Mouse (Mus musculus): ENCODE data around the gene Asah2. TPM values are rescaled to one million over a fixed set of nuclear protein-coding genes. Genes with fewer than 3 reads are reported as not detected.
"Not testable (repeated sequence)": the region's sequence is repeated elsewhere in the genome, so short reads cannot be mapped to it uniquely, and the experiment has no call there.

Asah2 gene
- polyA plus RNA-seq, 1 experiment from 2014 or later: 0.47 TPM

- Histone ChIP-seq H3K4me1 (replicated peaks) (peaks cover 7% of the 10 kb centered on the region; the same call in 1 of the 2 replicates), H3K9me3 (replicated peaks) (no peaks in the 10 kb centered on the region), H3K4me3 (replicated peaks) (no peak overlapping the region), H3K27ac (replicated peaks) (no peak overlapping the region), H3K9ac (no peak overlapping the region), H3K27me3 (no peaks in the 10 kb centered on the region), H3K4me2 (no peak overlapping the region), H3K36me3 (replicated peaks) (no peaks in the 10 kb centered on the region)
- 46% methylated on average over 18 of the region's 18 CpGs for WGBS (ENCODE audit: insufficient replicate concordance)
- ATAC-seq (ENCODE audit: insufficient read depth): no peak
These were observed 5.6 kb downstream of the Asah2 start for GRCm38 (mm10) chr19:32102294-32102975.

- WGBS (ENCODE audit: insufficient replicate concordance): 66% methylated on average over 3 of the region's 3 CpGs
- H3K27ac ChIP-seq (replicated peaks): no peak overlapping the region
- H3K27me3 ChIP-seq: no peaks in the 10 kb centered on the region
- H3K4me2 ChIP-seq: no peak overlapping the region
- no peaks in the 10 kb centered on the region for H3K4me1 ChIP-seq (replicated peaks)
- no peaks in the 10 kb centered on the region for H3K9me3 ChIP-seq (replicated peaks)
- no peak overlapping the region for H3K4me3 ChIP-seq (replicated peaks)
- H3K9ac ChIP-seq: no peak overlapping the region
- ATAC-seq (ENCODE audit: insufficient read depth): no peak
- H3K36me3 ChIP-seq (replicated peaks): no peaks in the 10 kb centered on the region
These were observed 9.4 kb downstream of the Asah2 start for GRCm38 (mm10) chr19:32098582-32098981.

GRCm38 (mm10) chr19:32092358-32092757, 15.7 kb downstream of the Asah2 start:
- Histone ChIP-seq H3K9me3 (replicated peaks) (no peaks in the 10 kb centered on the region), H3K27me3 (no peaks in the 10 kb centered on the region), H3K4me3 (replicated peaks) (no peak overlapping the region), H3K27ac (replicated peaks) (no peak overlapping the region), H3K4me2 (no peak overlapping the region), H3K36me3 (replicated peaks) (no peaks in the 10 kb centered on the region), H3K4me1 (replicated peaks) (no peaks in the 10 kb centered on the region), H3K9ac (no peak overlapping the region)
- no peak for ATAC-seq (ENCODE audit: insufficient read depth)
- WGBS (ENCODE audit: insufficient replicate concordance): 53% methylated on average over 4 of the region's 4 CpGs

- no peak overlapping the region for H3K4me3 ChIP-seq (replicated peaks)
- WGBS (ENCODE audit: insufficient replicate concordance): 52% methylated on average over 4 of the region's 4 CpGs
These were observed 17.2 kb downstream of the Asah2 start for GRCm38 (mm10) chr19:32090804-32091203.

GRCm38 (mm10) chr19:32088570-32088969, 19.4 kb downstream of the Asah2 start:
- H3K36me3 ChIP-seq (replicated peaks): no peaks in the 10 kb centered on the region
- WGBS (ENCODE audit: insufficient replicate concordance): 67% methylated on average over 1 of the region's 1 CpGs
- ATAC-seq (ENCODE audit: insufficient read depth): no peak

More at GRCm38 (mm10) chr19:32090804-32091203, 17.2 kb downstream of the Asah2 start:
- ATAC-seq (ENCODE audit: insufficient read depth): no peak
- Histone ChIP-seq H3K27ac (replicated peaks) (no peak overlapping the region), H3K4me1 (replicated peaks) (no peaks in the 10 kb centered on the region), H3K9ac (no peak overlapping the region), H3K27me3 (no peaks in the 10 kb centered on the region), H3K36me3 (replicated peaks) (no peaks in the 10 kb centered on the region), H3K9me3 (replicated peaks) (no peaks in the 10 kb centered on the region), H3K4me2 (no peak overlapping the region)

GRCm38 (mm10) chr19:32087736-32088470, 20.1 kb downstream of the Asah2 start:
- no peaks in the 10 kb centered on the region for H3K4me1 ChIP-seq (replicated peaks)

More at GRCm38 (mm10) chr19:32088570-32088969, 19.4 kb downstream of the Asah2 start:
- no peaks in the 10 kb centered on the region for H3K4me1 ChIP-seq (replicated peaks)
- H3K27ac ChIP-seq (replicated peaks): no peak overlapping the region
- H3K9ac ChIP-seq: no peak overlapping the region
- no peaks in the 10 kb centered on the region for H3K27me3 ChIP-seq
- no peaks in the 10 kb centered on the region for H3K9me3 ChIP-seq (replicated peaks)
- no peak overlapping the region for H3K4me2 ChIP-seq
- H3K4me3 ChIP-seq (replicated peaks): no peak overlapping the region

GRCm38 (mm10) chr19:32084813-32085212, 23.2 kb downstream of the Asah2 start:
- not testable (repeated sequence) for ATAC-seq (ENCODE audit: insufficient read depth); H3K36me3 ChIP-seq (replicated peaks); H3K4me1 ChIP-seq (replicated peaks); H3K27me3 ChIP-seq; H3K27ac ChIP-seq (replicated peaks); H3K9ac ChIP-seq; H3K9me3 ChIP-seq (replicated peaks); H3K4me2 ChIP-seq; H3K4me3 ChIP-seq (replicated peaks)
- WGBS (ENCODE audit: insufficient replicate concordance): 36% methylated on average over 1 of the region's 1 CpGs

More at GRCm38 (mm10) chr19:32087736-32088470, 20.1 kb downstream of the Asah2 start:
- Histone ChIP-seq H3K36me3 (replicated peaks) (no peaks in the 10 kb centered on the region), H3K4me2 (no peak overlapping the region), H3K27me3 (no peaks in the 10 kb centered on the region), H3K4me3 (replicated peaks) (no peak overlapping the region), H3K9ac (no peak overlapping the region), H3K9me3 (replicated peaks) (no peaks in the 10 kb centered on the region), H3K27ac (replicated peaks) (no peak overlapping the region)
- WGBS (ENCODE audit: insufficient replicate concordance): 41% methylated on average over 6 of the region's 6 CpGs
- ATAC-seq (ENCODE audit: insufficient read depth): no peak

- no peaks in the 10 kb centered on the region for H3K9me3 ChIP-seq (replicated peaks)
- H3K27me3 ChIP-seq: no peaks in the 10 kb centered on the region
- no peaks in the 10 kb centered on the region for H3K4me1 ChIP-seq (replicated peaks)
- no peak overlapping the region for H3K9ac ChIP-seq
- H3K4me3 ChIP-seq (replicated peaks): no peak overlapping the region
- no peak overlapping the region for H3K27ac ChIP-seq (replicated peaks)
- H3K36me3 ChIP-seq (replicated peaks): no peaks in the 10 kb centered on the region
- ATAC-seq (ENCODE audit: insufficient read depth): no peak
- 17% methylated on average over 2 of the region's 2 CpGs for WGBS (ENCODE audit: insufficient replicate concordance)
- H3K4me2 ChIP-seq: no peak overlapping the region
These were observed 37.7 kb downstream of the Asah2 start for GRCm38 (mm10) chr19:32070340-32070739.

- no peak for ATAC-seq (ENCODE audit: insufficient read depth)
- WGBS (ENCODE audit: insufficient replicate concordance): 58% methylated on average over 2 of the region's 2 CpGs
- H3K27ac ChIP-seq (replicated peaks): no peak overlapping the region
These were observed 38.4 kb downstream of the Asah2 start for GRCm38 (mm10) chr19:32069598-32069997.

GRCm38 (mm10) chr19:32067669-32068068, 40.3 kb downstream of the Asah2 start:
- Histone ChIP-seq H3K4me3 (replicated peaks) (no peak overlapping the region), H3K9me3 (replicated peaks) (no peaks in the 10 kb centered on the region), H3K27ac (replicated peaks) (no peak overlapping the region), H3K4me2 (no peak overlapping the region), H3K4me1 (replicated peaks) (no peaks in the 10 kb centered on the region), H3K36me3 (replicated peaks) (no peaks in the 10 kb centered on the region), H3K9ac (no peak overlapping the region), H3K27me3 (no peaks in the 10 kb centered on the region)
- WGBS (ENCODE audit: insufficient replicate concordance): 47% methylated on average over 4 of the region's 4 CpGs
- ATAC-seq (ENCODE audit: insufficient read depth): no peak

More at GRCm38 (mm10) chr19:32069598-32069997, 38.4 kb downstream of the Asah2 start:
- H3K9ac ChIP-seq: no peak overlapping the region
- no peak overlapping the region for H3K4me2 ChIP-seq
- no peaks in the 10 kb centered on the region for H3K9me3 ChIP-seq (replicated peaks)
- H3K4me1 ChIP-seq (replicated peaks): no peaks in the 10 kb centered on the region
- no peaks in the 10 kb centered on the region for H3K36me3 ChIP-seq (replicated peaks)
- no peaks in the 10 kb centered on the region for H3K27me3 ChIP-seq
- H3K4me3 ChIP-seq (replicated peaks): no peak overlapping the region

GRCm38 (mm10) chr19:32061294-32061693, 46.7 kb downstream of the Asah2 start:
- Histone ChIP-seq H3K27ac (replicated peaks) (no peak overlapping the region), H3K4me1 (replicated peaks) (no peaks in the 10 kb centered on the region), H3K4me2 (no peak overlapping the region), H3K27me3 (no peaks in the 10 kb centered on the region), H3K4me3 (replicated peaks) (no peak overlapping the region), H3K9ac (no peak overlapping the region), H3K36me3 (replicated peaks) (no peaks in the 10 kb centered on the region), H3K9me3 (replicated peaks) (no peaks in the 10 kb centered on the region)
- WGBS (ENCODE audit: insufficient replicate concordance): 46% methylated on average over 1 of the region's 1 CpGs
- no peak for ATAC-seq (ENCODE audit: insufficient read depth)

Measured in liver, embryonic 15.5 days (tissue).